Mouse (Mus musculus) monocyte, adult 5-6 weeks (primary cell): ENCODE data around the gene Irf5. TPM values are rescaled to one million over a fixed set of nuclear protein-coding genes. Genes with fewer than 3 reads are reported as not detected.

ENCODE experiments used
- ATAC-seq: fragments of 153-309, 156-312 bp; replicated peaks from 2 replicates; pipeline ENCODE4 v1.8.0; 2017; ENCODE audit warnings: mild to moderate bottlenecking; ENCODE audit not compliant: low TSS enrichment, insufficient number of reproducible peaks, severe bottlenecking, poor library complexity, low FRiP score
- total RNA-seq: library from RNA; stranded (forward); fragments of 200-1000, 200-491, 200-594 nt; gene quantifications from 3 replicates; pipeline ENCODE4 v1.2.3, GENCODE M21; 2017

Gene Irf5
- total RNA-seq = 195 to 268 TPM (median 261 TPM) in 3 replicates

GRCm38 (mm10) chr6:29526281-29527251 is at the start of gene Irf5:
Gene Irf5, plus strand, starts transcription at chr6:29526625.
- no peak for ATAC-seq

GRCm38 (mm10) chr6:29482691-29483090 is 43.7 kb upstream of the Irf5 start:
- no peak for ATAC-seq

GRCm38 (mm10) chr6:29484716-29485559 is 41.5 kb upstream of the Irf5 start:
- ATAC-seq = peak; percentile 68

GRCm38 (mm10) chr6:29485951-29486350 is 40.5 kb upstream of the Irf5 start:
- no peak for ATAC-seq

- no peak for ATAC-seq
Observed at GRCm38 (mm10) chr6:29494101-29494500, 32.3 kb upstream of the Irf5 start.

- no peak for ATAC-seq
Observed at GRCm38 (mm10) chr6:29496270-29496669, 30.2 kb upstream of the Irf5 start.

GRCm38 (mm10) chr6:29497791-29498190 is 28.6 kb upstream of the Irf5 start:
- no peak for ATAC-seq

- no peak for ATAC-seq
Observed at GRCm38 (mm10) chr6:29500177-29500576, 26.2 kb upstream of the Irf5 start.

GRCm38 (mm10) chr6:29500810-29501209 is 25.6 kb upstream of the Irf5 start:
- ATAC-seq = no peak

- no peak for ATAC-seq
Observed at GRCm38 (mm10) chr6:29501599-29501998, 24.8 kb upstream of the Irf5 start.

- no peak for ATAC-seq
Observed at GRCm38 (mm10) chr6:29505493-29505892, 20.9 kb upstream of the Irf5 start.

GRCm38 (mm10) chr6:29506834-29507233 is 19.6 kb upstream of the Irf5 start:
- no peak for ATAC-seq

- no peak for ATAC-seq
Observed at GRCm38 (mm10) chr6:29507447-29508309, 18.7 kb upstream of the Irf5 start, which contains the start of gene Kcp. Gene Kcp, minus strand, starts transcription at chr6:29507952.

- ATAC-seq = no peak
Observed at GRCm38 (mm10) chr6:29509086-29509485, 17.3 kb upstream of the Irf5 start.

GRCm38 (mm10) chr6:29513284-29513683 is 13.1 kb upstream of the Irf5 start:
- peak; percentile 66 for ATAC-seq

GRCm38 (mm10) chr6:29517139-29517538 is 9.3 kb upstream of the Irf5 start:
- peak; percentile 86 for ATAC-seq

- ATAC-seq = no peak
Observed at GRCm38 (mm10) chr6:29522626-29523300, 3.7 kb upstream of the Irf5 start.
